Mouse (Mus musculus): ENCODE results near the gene Pparg.

The Pparg gene

DNA sequence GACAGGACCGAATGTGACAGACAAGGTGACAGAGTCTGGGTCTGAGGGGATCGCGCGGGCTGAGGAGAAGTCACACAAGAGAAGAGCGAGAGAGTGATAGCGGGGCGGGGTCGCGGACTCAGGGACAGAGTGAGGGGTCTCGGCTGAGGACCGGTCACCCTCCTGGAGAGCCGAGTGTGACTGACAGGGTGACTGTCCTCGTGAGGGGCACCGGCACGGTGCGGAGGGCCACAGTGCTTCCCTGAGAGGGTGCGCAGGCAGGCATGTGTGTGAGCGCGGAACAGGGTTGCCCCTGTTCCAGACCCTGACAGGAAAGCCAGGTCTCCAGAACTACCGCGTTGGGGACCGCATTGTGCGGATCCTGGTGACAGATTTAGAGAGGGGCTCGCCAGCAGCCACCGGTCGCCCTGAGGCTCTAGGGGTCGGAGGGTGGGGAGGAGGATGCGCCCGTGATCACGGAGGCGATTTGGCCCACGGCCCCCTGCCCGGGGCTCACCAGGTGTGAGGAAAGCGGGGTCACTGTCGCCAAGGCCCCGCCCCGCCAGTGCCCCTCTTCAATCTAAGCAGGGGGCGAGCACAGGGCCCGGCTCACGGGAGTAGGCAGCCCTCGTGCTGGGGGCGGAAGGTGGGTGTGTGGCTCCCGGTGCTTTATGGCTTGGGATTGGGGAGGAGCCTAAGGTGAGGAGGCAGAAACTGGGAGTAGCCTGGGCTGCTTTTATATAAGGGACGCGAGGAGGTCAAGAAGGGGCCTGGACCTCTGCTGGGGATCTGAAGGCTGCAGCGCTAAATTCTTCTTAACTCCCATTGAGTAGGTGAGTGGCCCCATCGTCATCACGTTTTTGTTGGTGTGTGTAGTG lies 1.1 kb downstream of the Pparg start:
- no peak for DNase-seq (ENCODE audit: low read depth, low spot score)

DNA sequence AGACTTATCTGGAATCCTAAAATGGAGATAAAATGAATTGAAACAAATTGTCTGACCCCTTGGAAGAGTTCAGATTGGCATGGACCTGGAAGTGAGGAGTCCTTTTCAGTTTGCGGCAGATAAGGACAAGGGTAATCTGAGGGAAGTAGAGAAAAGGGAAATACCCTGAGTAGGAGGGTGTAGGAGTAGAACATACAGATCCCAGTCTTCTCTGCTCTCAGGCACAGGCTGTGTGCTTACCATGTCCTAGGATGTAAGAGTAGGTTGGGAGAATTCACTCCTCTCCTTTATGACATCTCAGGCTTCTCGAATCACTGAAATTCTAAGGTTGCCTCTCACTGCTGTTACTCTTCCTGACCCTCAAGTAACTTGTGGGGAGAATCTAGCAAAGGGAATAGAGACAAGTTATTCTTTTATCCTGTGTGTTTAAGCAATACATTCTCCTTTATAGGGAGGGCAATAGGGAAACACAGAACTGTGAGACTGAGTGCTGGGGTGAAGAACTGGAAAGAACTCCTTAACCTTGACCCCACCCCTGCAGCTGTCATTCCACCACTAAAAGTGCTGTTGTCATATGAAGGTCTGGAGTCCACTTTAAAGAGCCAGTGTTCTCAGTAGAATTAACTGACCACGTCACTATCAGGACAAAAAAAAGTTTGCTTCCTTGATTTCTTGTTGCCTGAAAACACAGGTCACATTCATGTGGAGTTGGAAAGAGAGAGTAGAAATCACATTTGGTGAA lies 6.3 kb downstream of the Pparg start:
- no peak for DNase-seq (ENCODE audit: low read depth, low spot score)

DNA sequence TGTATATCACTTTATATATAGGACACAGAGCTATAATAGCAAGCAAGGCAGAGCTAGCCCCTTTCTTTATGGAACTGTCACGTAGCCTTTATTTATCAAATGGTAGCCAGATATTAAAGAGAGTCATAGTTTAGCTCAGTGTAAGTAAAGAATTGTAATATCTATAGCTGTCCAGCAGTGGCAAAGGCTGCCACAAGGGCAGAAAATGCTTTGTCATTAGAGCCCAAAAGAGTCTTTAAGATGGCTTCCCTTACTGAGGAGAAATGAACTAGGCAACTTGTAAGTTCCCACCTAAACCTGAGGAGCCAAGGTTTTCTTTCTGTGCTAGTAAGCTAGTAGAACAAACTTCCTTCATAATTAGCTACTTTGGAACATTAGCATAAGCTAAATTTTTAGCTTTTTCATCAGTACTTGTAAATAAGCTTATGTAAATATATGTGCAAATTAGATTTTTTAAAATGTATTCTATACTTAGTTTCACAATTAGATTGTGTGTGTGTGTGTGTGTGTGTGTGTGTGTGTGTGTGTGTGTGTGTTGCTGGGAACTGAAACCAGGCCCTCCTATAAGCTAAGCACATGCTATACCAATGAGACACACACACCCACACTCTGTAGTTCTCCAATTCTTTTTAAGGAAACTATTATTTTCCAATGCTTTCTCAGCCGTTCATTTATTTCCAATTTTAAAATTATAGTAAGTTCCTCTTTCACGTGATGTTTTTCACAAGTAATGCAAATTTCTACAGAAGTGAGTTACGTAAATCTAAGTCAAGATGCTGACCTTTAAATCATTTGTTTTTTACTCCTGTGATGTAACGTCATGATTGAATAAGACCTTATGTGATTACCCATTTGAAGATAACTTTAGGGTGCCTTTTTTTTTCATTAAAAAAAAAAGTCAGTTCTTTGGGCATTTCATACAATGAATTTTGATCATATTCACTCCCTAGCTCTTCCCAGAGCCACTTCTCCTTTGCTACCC lies 14.4 kb downstream of the Pparg start:
- DNase-seq (ENCODE audit: low read depth, low spot score): peak; percentile 37

DNA sequence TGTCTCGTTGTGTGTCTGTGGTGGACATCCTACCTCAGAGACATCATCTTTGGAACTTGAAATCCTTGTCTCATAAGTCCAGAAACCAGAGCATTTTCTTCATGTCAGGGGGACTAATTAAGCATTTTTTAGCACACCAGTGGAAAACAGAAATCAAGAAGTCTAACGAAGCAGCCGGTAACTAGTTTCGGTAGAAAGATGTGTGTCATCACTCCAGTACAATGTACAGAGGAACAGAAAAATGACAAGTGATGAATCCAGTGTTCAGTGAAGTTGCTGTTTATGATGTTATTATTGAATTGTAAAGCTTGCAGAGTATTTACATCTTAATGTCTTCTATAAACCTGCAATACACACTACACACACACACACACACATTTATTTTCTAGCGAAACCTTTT lies 19.8 kb downstream of the Pparg start:
- DNase-seq (ENCODE audit: low read depth, low spot score): no peak

DNA sequence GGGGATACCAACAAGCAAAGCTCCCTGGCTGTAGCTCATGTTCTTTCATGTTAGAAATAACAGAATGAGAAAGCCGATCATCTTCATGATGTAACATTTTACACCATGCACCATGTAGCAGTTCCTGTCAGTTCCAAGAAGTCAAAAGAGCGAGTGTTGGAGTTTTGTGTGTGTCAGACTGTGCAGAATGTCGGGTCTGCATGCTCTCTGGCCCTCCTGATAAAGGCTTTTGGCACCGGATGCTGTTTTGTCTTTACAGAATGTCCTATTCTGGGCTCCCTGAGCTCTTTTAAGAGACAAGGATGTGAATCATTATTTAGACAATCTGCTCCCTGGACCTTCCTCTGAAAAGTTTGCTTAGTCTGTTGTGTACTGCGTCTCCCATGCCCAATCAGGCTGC lies 22.0 kb downstream of the Pparg start:
- no peak for DNase-seq (ENCODE audit: low read depth, low spot score)

DNA sequence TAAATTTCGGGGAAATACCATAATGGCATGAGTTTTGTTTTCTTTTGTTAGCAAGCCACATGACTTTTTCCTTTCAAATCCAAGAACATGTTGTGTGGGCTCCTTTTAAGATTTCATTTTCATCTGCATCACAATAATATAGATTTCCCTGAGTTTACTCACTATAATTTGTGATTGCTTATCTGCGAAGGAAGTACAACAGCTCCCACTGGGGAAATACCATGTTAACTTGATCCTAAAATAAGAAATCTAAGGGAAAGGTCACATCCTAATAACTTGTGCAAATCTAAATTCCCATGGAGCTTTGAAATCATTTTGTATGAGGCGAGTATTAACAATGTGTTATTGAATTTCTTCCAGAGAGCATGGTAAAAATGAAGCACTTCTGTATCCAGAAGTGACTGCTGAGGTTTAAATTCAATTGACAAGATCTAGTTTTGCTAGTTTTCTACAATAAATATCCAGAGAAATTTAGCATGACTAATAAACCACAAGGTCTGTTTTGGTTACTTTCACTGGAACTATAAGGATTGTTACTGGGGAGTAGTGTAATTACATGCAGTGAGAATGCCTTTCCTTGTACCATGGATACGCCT lies 29.3 kb downstream of the Pparg start:
- DNase-seq (ENCODE audit: low read depth, low spot score): peak; percentile 75

DNA sequence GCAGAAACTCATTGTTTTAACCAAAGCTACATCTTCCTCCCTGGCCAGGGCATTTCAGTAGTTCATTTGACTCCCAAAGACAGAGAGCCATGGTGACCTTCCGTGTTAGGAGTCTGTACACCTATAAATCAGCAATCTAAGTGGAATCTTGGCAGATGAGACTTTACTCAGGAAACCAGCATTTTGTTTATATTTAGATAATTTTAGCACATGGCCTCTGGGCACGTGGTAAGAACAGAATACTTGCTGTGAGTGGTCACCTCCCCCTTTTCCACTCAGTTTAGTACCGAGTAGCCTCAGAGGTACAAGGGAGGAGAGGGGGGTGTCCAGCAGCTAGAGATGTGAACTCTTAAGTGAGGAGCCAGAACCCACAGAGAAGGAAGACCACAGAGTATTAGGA lies 36.2 kb downstream of the Pparg start:
- peak; percentile 78 for DNase-seq (ENCODE audit: low read depth, low spot score)

DNA sequence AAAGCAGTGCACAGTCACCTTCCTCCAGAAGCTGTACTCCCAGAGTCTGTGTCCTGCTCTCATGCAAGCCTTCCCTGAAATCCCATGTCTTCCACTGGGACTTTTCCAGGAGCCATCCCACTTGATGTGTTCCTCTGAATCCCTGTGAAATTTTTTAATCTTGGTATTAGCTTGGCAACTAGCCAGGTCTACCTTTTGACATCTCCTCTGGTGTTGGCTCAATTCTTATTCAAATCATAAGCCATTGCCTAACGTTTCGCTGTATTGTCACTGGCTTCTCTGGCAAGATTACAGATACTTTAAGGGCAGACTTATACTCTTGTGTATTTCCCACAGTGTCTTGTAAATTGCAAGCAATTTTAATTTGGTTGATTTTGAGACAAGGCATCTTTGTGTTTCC lies 43.6 kb downstream of the Pparg start:
- DNase-seq (ENCODE audit: low read depth, low spot score): no peak

DNA sequence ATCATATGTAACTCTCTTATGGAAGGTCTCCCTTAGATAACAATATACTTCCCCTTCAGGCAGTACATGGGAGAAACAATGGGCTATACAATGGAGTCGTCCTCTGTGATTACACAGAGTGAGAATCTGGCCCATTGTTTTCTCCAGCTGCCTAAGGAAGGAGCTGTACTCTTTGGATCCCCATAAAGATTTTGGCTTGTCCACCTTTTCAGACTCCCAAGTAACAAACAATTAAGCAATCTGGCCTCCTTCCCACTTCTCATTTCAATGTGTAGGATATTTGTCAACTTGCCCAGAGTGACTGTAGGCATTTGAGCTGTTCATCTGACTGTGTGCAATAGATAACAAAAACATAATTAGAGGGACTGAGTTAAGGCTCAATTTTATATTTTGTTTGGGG lies 50.7 kb downstream of the Pparg start:
- peak; percentile 37 for DNase-seq (ENCODE audit: low read depth, low spot score)

DNA sequence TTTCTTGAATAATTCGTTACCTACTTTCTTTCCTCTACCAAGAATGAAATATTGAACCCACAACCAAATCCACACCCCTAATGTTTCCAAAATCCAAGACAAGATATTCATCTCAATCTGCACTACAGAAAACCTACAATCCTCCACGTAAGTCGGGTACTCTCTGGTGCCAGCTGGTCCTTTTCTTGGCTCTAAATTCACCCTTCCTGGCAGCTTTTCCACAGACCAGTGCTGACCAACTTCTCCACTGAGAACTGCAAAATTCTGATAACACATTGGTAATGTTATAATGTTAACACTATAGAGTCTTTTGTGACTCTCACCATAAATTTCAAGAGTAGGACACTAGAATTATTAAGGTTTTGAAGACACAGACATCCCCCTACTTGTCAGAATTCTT lies 57.4 kb downstream of the Pparg start:
- no peak for DNase-seq (ENCODE audit: low read depth, low spot score)

DNA sequence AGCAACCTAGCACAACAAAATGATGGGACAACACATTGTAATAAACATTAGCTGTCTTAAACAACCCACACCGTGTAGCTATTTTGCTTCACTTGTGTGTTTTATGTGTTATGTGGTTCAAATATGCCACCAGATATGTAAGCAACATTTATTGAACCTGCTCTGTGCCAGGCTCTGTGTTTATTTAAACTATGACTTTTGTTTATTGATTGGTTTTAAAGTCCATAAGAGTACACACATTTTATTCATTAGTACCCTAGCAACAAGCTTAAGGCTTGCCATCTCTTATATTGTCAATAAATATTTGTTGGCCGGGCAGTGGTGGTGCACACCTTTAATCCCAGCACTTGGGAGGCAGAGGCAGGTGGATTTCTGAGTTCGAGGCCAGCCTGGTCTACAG lies 58.2 kb downstream of the Pparg start:
- no peak for DNase-seq (ENCODE audit: low read depth, low spot score)

DNA sequence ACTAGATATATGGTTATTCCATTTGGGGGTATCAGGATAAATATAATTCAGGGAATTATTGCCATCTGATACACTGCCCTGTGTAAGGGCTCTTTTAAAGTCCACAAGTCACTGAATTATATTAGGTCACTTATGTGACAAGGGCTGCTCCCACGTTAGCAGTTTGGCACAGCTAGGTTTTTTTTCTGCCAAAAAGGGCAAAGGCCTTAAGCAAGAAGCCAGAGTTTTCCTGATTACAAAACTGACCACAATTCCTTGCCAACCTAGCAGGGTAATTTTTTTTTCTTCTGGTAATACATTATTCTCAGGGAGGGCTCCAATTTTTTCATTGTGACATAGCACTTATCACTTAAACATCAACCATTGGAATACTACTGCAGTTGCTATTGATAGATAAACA lies 60.2 kb downstream of the Pparg start:
- DNase-seq (ENCODE audit: low read depth, low spot score): peak; percentile 77

DNA sequence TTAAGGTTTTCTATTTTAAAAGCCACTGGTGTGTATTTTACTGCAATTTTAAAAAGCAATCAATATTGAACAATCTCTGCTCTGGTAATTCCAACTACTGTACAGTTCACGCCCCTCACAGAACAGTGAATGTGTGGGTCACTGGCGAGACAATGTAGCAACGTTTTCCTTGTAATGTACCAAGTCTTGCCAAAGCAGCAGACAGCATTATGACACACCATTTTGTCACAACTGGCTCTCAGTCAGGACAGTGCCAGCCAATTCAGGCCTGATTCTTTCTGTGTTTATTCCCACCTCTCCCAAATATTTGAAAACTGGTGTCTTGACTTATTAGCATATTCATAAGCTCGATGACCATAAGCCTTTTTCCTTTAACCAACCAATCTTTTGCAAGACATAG lies 60.9 kb downstream of the Pparg start:
- peak; percentile 49 for DNase-seq (ENCODE audit: low read depth, low spot score)

DNA sequence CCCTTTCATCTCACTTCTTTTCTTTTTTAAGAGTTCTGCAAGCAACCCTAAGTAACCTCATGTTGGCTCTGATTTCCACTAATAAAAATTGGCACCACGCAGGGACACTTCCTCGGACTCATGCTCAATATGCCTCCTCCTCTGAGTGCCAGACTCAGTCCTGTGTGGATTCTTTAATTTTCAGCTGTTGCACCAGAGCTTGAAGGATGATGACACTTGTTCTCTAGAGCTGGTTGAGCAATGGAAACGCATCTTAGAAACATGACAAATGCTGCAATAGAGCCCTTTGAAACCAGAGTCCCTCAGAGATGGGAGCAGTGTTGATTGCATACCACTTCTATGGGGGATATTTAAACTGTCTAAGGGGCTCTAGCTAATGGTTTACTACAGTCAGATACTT lies 63.7 kb downstream of the Pparg start:
- no peak for DNase-seq (ENCODE audit: low read depth, low spot score)

DNA sequence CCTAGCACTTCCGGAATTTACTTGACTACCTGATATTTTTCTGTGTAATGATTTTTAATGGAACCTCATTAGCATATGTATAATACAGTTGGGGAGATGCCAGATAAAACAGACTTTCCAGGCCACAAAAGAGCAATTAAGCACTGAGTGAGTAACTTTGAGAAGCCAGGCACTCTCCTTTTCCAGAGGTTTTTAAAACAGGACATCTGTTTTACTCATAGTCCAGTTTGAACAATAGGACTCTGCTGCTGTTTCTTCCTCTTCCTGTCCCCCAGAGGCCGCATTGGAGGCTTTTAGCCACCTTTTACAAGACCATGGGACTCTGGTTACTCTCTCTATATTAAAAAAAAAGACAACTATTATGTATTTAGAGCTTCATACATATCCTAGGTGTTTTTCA lies 72.0 kb downstream of the Pparg start:
- no peak for DNase-seq (ENCODE audit: low read depth, low spot score)

DNA sequence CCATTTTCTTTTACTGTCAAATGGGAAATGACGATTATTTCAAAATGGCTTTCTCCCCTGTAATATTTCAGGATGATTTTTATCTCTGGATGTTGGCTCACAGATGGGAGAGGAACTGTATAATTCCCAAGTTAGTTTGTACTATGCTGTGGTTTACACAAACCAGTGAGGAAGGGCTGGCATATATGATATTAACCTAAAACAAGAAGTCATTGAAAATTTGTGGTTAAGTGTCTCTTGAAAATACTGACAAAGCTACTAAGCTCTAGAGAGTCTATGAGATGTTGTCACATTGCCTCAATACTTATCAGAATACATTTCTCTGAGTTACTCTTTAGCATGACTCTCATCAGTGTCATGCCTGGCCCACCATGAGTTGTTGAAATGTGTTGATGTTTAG lies 73.3 kb downstream of the Pparg start:
- no peak for DNase-seq (ENCODE audit: low read depth, low spot score)

DNA sequence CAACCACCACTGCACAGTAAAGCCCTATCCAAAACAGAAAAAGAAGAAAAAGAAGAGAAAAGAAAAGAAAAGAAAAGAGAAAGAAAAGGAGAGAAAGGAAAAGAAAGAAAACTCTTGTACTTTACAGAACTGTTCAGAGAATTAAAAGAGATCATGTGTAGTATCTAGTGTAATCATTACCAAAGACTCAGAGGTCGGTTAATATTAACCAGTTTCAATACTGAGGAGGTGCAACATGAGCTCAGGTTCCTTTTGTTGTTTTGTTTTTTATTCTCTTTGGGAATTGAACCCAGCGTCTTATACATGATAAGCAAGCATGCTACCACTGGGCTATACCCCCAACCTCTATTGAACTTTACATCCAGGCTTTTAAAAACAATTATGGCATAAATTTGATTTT lies 74.1 kb downstream of the Pparg start:
- no peak for DNase-seq (ENCODE audit: low read depth, low spot score)

DNA sequence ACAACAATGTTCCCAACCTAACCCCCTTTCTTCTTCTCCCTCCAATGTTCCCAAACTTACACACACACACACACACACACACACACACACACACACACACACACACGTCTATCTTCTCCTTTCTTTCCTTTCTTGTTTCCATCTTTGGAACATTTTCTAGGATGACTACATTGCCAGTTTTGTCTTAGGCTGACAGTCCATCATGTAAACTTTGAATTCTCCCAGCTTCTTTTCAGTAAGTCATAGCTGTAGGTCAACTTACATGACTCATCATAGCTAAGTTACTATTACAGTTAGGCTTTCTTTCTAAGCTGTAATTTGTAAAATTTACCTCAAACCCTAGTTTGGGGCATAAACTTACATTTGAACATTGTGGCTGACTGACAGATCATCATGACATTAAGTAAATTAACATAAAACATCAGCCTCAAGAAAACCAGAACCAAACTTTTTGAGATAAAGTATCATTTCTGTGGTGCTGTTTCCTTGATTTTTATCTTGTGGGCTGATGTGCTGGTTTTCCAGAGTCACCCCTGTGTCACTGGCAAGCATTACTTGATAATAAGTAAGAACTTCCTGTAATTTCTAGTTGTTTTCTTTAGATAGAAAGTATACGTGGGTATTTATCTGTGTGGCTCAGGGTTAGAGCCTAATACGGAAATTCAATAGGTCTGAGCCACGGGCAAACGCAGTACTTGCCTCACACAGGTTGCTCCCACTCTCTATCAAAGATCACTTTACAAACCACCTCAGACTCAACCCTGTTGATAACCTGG lies 79.7 kb downstream of the Pparg start:
- DNase-seq (ENCODE audit: low read depth, low spot score): peak; percentile 66

DNA sequence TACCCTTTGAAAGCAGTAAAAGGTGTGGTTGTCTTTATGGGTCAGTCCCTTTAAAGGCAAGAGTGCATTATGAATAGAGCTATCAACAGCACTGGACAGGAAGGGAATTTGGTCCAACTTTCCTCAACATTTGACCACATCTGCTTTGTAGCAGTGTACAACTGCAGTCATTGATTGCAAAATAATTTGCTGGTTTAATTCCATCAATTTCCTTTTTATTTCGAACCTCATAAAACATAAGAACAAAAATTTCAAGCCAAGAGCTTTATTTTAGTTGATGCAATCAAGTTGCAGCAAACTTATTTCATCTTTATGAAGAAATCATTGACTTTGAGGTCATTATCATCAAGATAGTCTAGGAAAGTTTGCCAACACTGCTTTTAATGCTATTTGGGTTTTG lies 91.8 kb downstream of the Pparg start:
- DNase-seq (ENCODE audit: low read depth, low spot score): no peak

DNA sequence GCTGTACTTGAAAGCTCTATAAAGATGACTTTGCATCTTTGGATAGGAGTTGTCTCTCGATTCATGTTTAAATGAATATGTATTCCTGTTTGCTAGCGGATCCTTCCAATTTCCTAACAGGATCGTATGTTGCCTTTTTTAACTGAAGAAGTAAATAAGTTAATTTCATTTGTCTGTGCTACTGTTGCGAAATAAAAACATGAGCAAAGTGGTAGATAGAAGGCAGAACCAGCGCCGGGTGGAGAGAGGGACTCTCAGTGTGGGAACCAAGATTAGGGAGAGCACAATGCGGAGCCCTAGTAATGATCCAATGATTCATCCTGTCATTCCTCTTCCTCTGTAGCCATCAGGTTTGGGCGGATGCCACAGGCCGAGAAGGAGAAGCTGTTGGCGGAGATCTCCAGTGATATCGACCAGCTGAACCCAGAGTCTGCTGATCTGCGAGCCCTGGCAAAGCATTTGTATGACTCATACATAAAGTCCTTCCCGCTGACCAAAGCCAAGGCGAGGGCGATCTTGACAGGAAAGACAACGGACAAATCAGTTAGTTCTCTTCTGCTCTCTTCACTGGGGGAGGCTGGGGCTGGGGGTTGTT lies 102.1 kb downstream of the Pparg start:
- peak; percentile 98 for DNase-seq (ENCODE audit: low read depth, low spot score)
